Mouse (Mus musculus) stomach, postnatal 0 days (tissue): ENCODE results near the gene Necab2. TPM values are rescaled to one million over a fixed set of nuclear protein-coding genes. Genes with fewer than 3 reads are reported as not detected.

Source experiments
- ATAC-seq: fragments of 200-750 bp; cut with Nextera tagmentation; 2 replicates; pipeline ENCODE4 v1.8.0; 2017; ENCODE audit not compliant: low FRiP score, low TSS enrichment
- DNase-seq: peaks from one replicate; pipeline ENCODE4 v3.0.0-alpha.2; 2016; ENCODE audit warnings: low spot score
- H3K27ac ChIP-seq: fragments of 300-500 bp; sonication (generic); replicated peaks from 2 replicates; pipeline ENCODE4 v1.5.1; 2014; ENCODE audit warnings: mild to moderate bottlenecking, control low read depth
- H3K27me3 ChIP-seq: fragments of 300-500 bp; sonication (generic); 2 replicates; pipeline ENCODE4 v1.6.1; 2014; ENCODE audit warnings: low read length; ENCODE audit not compliant: control insufficient read depth, insufficient read depth
- H3K36me3 ChIP-seq: fragments of 300-500 bp; sonication (generic); 2 replicates; pipeline ENCODE4 v1.6.1; 2014; ENCODE audit warnings: low read length, mixed read lengths; ENCODE audit not compliant: control insufficient read depth, insufficient read depth
- H3K4me1 ChIP-seq: fragments of 300-500 bp; sonication (generic); replicated peaks from 2 replicates; pipeline ENCODE4 v1.6.1; 2014; ENCODE audit warnings: antibody characterized with exemption; ENCODE audit not compliant: control insufficient read depth, insufficient read depth
- H3K4me2 ChIP-seq: fragments of 300-500 bp; sonication (generic); replicated peaks from 2 replicates; pipeline ENCODE4 v1.6.1; 2014; ENCODE audit warnings: low read depth, mild to moderate bottlenecking, control low read depth, moderate library complexity
- H3K4me3 ChIP-seq: fragments of 300-500 bp; sonication (generic); 2 replicates; pipeline ENCODE4 v1.5.1; 2014; ENCODE audit warnings: low read depth, low read length, control low read depth
- H3K9ac ChIP-seq: fragments of 300-500 bp; sonication (generic); 2 replicates; pipeline ENCODE4 v1.6.1; 2014; ENCODE audit warnings: mild to moderate bottlenecking, low read length, control low read depth, mixed read lengths
- H3K9me3 ChIP-seq: fragments of 300-500 bp; sonication (generic); 2 replicates; pipeline ENCODE4 v1.6.1; 2016; ENCODE audit warnings: low read length; ENCODE audit not compliant: control insufficient read depth
- CTCF ChIP-seq: IDR thresholded peaks from 2 replicates; pipeline ENCODE4 v1.5.1; 2016; ENCODE audit warnings: antibody characterized with exemption, low read depth, mild to moderate bottlenecking, moderate library complexity
- EP300 ChIP-seq: optimal IDR thresholded peaks from 2 replicates; pipeline ENCODE3; 2016; ENCODE audit warnings: antibody characterized with exemption
- WGBS: fragments of 180-500 bp; shearing (Covaris S2); extraction: QIAGEN DNeasy Blood & Tissue Kit; methylation state at CpG from one replicate; pipeline ENCODE4 v1.1.7; 2014; 5-methylcytosine and 5-hydroxymethylcytosine counted together
- polyA plus RNA-seq: library from polyadenylated mRNA; unstranded; fragments of >200 nt; fragmentation: Nextera tagmentation; extraction: Ambion mirVana; gene quantifications from 2 replicates; pipeline ENCODE4 v1.2.1, GENCODE M21; 2015

Necab2 gene
- polyA plus RNA-seq, 1 experiment from 2014 or later: 1.6 TPM

GRCm38 (mm10) chr8:119466105-119466504 lies 19.6 kb downstream of the Necab2 start:
- H3K4me2 ChIP-seq: peak overlapping the region; percentile 12; the same call in 1 of the 2 replicates
- DNase-seq (peak; percentile 38), ATAC-seq (peak; percentile 55; the same call in 1 of the 2 replicates)
- 2% methylated on average over 18 of the region's 18 CpGs for WGBS
- no peaks in the 10 kb centered on the region for H3K36me3 ChIP-seq
- H3K27ac ChIP-seq: no peak overlapping the region
- no peaks in the 10 kb centered on the region for H3K4me1 ChIP-seq
- no peak overlapping the region for H3K4me3 ChIP-seq
- no peaks in the 10 kb centered on the region for H3K9me3 ChIP-seq
- H3K9ac ChIP-seq: no peak overlapping the region
- no peaks in the 10 kb centered on the region for H3K27me3 ChIP-seq
- TF ChIP-seq CTCF: no peak
- TF ChIP-seq EP300: no peak

DNA sequence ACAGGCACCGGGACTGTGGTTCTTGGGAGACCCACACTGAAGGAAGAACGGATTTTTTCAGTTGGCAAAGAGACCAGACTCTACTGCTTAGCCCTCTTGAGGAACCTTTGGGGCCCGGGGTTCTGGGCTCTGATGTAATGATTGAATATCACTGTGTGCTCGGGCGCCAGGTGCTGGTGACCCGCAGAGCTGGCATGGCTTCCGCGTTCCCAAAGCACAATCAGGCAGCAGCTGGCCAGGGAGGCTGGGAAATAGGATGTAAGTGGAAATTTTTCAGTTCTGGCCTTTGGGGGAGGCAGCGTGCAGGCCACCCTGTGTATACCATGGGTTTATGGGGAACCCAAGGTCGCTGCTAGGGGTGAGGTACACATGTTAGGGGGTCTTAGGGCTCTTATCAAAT lies 20.3 kb downstream of the Necab2 start:
- no peak for TF ChIP-seq EP300
- no peak for TF ChIP-seq CTCF
- no peaks in the 10 kb centered on the region for H3K27me3 ChIP-seq

DNA sequence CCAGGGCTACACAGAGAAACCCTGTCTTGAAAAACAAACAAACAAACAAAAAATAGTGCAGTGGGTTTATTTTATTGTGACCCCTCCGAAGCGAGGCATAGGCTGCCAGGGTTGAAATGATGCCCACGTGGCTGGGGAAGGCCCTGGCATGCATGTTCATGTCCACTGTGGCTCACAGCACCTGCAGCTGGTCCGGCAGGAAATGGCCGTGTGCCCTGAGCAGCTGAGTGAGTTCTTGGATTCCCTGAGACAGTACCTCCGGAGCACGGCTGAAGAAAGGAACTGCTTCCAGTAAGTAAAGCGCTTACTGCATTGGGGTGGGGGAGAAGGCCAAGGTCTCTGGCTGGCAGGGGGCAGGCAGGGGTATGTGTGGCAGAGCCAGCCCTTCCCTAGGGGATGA lies 21.6 kb downstream of the Necab2 start:
- Histone ChIP-seq H3K27ac (no peak overlapping the region), H3K9ac (no peak overlapping the region), H3K36me3 (no peaks in the 10 kb centered on the region), H3K9me3 (no peaks in the 10 kb centered on the region), H3K4me1 (no peaks in the 10 kb centered on the region), H3K4me2 (no peak overlapping the region), H3K27me3 (no peaks in the 10 kb centered on the region), H3K4me3 (no peak overlapping the region)
- 83% methylated on average over 8 of the region's 8 CpGs for WGBS
- ATAC-seq (no peak), DNase-seq (no peak)
- TF ChIP-seq CTCF: no peak
- TF ChIP-seq EP300: no peak

More for the DNA sequence above, 20.3 kb downstream of the Necab2 start:
- Histone ChIP-seq H3K27ac (no peak overlapping the region), H3K4me3 (no peak overlapping the region), H3K36me3 (no peaks in the 10 kb centered on the region), H3K9me3 (no peaks in the 10 kb centered on the region), H3K4me1 (no peaks in the 10 kb centered on the region), H3K9ac (no peak overlapping the region), H3K4me2 (no peak overlapping the region)
- ATAC-seq (no peak), DNase-seq (no peak)
- WGBS: 66% methylated on average over 10 of the region's 10 CpGs

GRCm38 (mm10) chr8:119478684-119479083 lies 32.2 kb downstream of the Necab2 start:
- TF ChIP-seq EP300 (no peak), CTCF (no peak)
- Histone ChIP-seq H3K27me3 (no peaks in the 10 kb centered on the region), H3K4me3 (no peak overlapping the region), H3K4me2 (no peak overlapping the region), H3K4me1 (no peaks in the 10 kb centered on the region), H3K27ac (no peak overlapping the region), H3K9me3 (no peaks in the 10 kb centered on the region), H3K36me3 (no peaks in the 10 kb centered on the region), H3K9ac (no peak overlapping the region)
- DNase-seq (no peak), ATAC-seq (no peak)
- WGBS: 20% methylated on average over 5 of the region's 5 CpGs

- H3K9ac ChIP-seq: no peak overlapping the region
- no peak overlapping the region for H3K4me3 ChIP-seq
- no peak overlapping the region for H3K27ac ChIP-seq
- no peak overlapping the region for H3K4me2 ChIP-seq
- TF ChIP-seq EP300 (no peak), CTCF (no peak)
- H3K4me1 ChIP-seq: no peaks in the 10 kb centered on the region
- H3K27me3 ChIP-seq: no peaks in the 10 kb centered on the region
- ATAC-seq (no peak), DNase-seq (no peak)
- no peaks in the 10 kb centered on the region for H3K9me3 ChIP-seq
- 81% methylated on average over 11 of the region's 11 CpGs for WGBS
- no peaks in the 10 kb centered on the region for H3K36me3 ChIP-seq
Observed at GRCm38 (mm10) chr8:119484145-119484896, 37.8 kb downstream of the Necab2 start.

DNA sequence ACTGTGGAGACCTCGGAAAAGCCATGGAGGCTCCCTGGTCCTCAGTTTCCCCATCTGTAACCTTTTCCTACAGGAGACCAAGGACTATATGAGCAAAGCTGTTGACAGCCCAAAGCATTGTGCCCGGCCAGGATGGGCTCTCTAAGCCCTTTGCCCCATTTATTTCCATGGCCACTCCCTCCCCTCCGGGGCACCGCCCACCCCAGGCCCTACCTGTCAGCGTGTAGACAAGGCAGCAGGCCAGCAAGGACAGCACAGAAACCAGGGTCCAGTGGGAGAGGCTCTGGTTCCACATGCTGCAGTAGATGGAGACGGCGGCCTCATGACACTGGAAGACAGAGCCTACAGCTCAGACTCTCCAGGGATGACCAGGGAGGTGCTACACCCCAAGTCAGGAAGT lies 40.6 kb downstream of the Necab2 start:
- 0 out of 2 replicates have a peak, but pooled peaks cover 3% of the 10 kb centered on the region for H3K4me1 ChIP-seq
- no peak for DNase-seq
- H3K4me3 ChIP-seq: no peak overlapping the region
- no peak overlapping the region for H3K27ac ChIP-seq
- no peak overlapping the region for H3K4me2 ChIP-seq
- 69% methylated on average over 7 of the region's 7 CpGs for WGBS
- no peaks in the 10 kb centered on the region for H3K36me3 ChIP-seq
- ATAC-seq: no peak
- TF ChIP-seq EP300 (no peak), CTCF (no peak)
- no peaks in the 10 kb centered on the region for H3K27me3 ChIP-seq
- H3K9me3 ChIP-seq: no peaks in the 10 kb centered on the region
- no peak overlapping the region for H3K9ac ChIP-seq
